ENCODE assay signal across 8 mouse cellular contexts in genomic region chr17:47115754-47116153, GRCm38 (mm10).
DNase-seq lines count a peak whose midpoint lies in the region; ATAC-seq and TF ChIP-seq lines count a peak whose summit lies in the region.

No protein-coding gene starts in this region.

- H3K4me1 ChIP-seq in forebrain, embryonic 10.5 days = no peaks in the 10 kb centered on the region
- H3K4me1 ChIP-seq in forebrain, embryonic 13.5 days = no peaks in the 10 kb centered on the region
- no peaks in the 10 kb centered on the region for H3K4me1 ChIP-seq in liver, embryonic 12.5 days
- no peaks in the 10 kb centered on the region for H3K4me1 ChIP-seq in lung, adult 2 months (ENCODE audit: control insufficient read depth, insufficient read depth, low read length)

- no peak overlapping the region for H3K4me3 ChIP-seq in forebrain, embryonic 10.5 days
- H3K4me3 ChIP-seq in forebrain, embryonic 13.5 days = no peak overlapping the region
- no peak overlapping the region for H3K4me3 ChIP-seq in liver, embryonic 12.5 days
- no peak overlapping the region for H3K4me3 ChIP-seq in lung, adult 2 months (replicated peaks; ENCODE audit: extremely low read depth, low read depth, low read length)

- no peaks in the 10 kb centered on the region for H3K36me3 ChIP-seq in forebrain, embryonic 10.5 days (replicated peaks)
- H3K36me3 ChIP-seq in forebrain, embryonic 13.5 days (ENCODE audit: poor library complexity, severe bottlenecking) = no peaks in the 10 kb centered on the region
- no peaks in the 10 kb centered on the region for H3K36me3 ChIP-seq in liver, embryonic 12.5 days

- no peaks in the 10 kb centered on the region for H3K9me3 ChIP-seq in forebrain, embryonic 10.5 days
- H3K9me3 ChIP-seq in forebrain, embryonic 13.5 days (replicated peaks) = no peaks in the 10 kb centered on the region
- no peaks in the 10 kb centered on the region for H3K9me3 ChIP-seq in liver, embryonic 12.5 days (replicated peaks)

- TF ChIP-seq POLR2A in lung, adult 2 months (IDR thresholded peaks at IDR 0.05; ENCODE audit: borderline replicate concordance, extremely low read depth, low read depth, low read length) = no peak

- ATAC-seq in forebrain, embryonic 13.5 days = no peak
- ATAC-seq in liver, embryonic 12.5 days = no peak

- no peak overlapping the region for H3K9ac ChIP-seq in forebrain, embryonic 13.5 days
- no peak overlapping the region for H3K9ac ChIP-seq in liver, embryonic 12.5 days

- no peak overlapping the region for H3K27ac ChIP-seq in forebrain, embryonic 10.5 days
- H3K27ac ChIP-seq in forebrain, embryonic 13.5 days = no peak overlapping the region
- H3K27ac ChIP-seq in liver, embryonic 12.5 days = no peak overlapping the region

- peak; percentile 29 for DNase-seq in forebrain, embryonic 10.5 days (ENCODE audit: extremely low spot score, low spot score)
- DNase-seq in liver = peak; percentile 35
- peak; percentile 65 for DNase-seq in adrenal gland, postnatal 25 days
- DNase-seq in lung, adult 2 months = no peak
- DNase-seq in thymus, postnatal 14 days = peak; percentile 56
- no peak for DNase-seq in layer of hippocampus, adult 11-12 months (ENCODE audit: low spot score)

- no peaks in the 10 kb centered on the region for H3K27me3 ChIP-seq in forebrain, embryonic 10.5 days (ENCODE audit: poor library complexity, severe bottlenecking)
- no peaks in the 10 kb centered on the region for H3K27me3 ChIP-seq in forebrain, embryonic 13.5 days
- H3K27me3 ChIP-seq in liver, embryonic 12.5 days (replicated peaks) = no peaks in the 10 kb centered on the region

- WGBS in forebrain, embryonic 10.5 days = 55% methylated on average over 13 of the region's 13 CpGs
- WGBS in forebrain, embryonic 13.5 days = 53% methylated on average over 13 of the region's 13 CpGs
- WGBS in liver, embryonic 12.5 days (ENCODE audit: insufficient replicate concordance) = 39% methylated on average over 13 of the region's 13 CpGs
- 48% methylated on average over 13 of the region's 13 CpGs for WGBS in lung, adult 2 months

- TF ChIP-seq CTCF in lung, adult 2 months (IDR thresholded peaks at IDR 0.05; ENCODE audit: insufficient read depth, low read length) = peak; percentile 61

- H3K4me2 ChIP-seq in forebrain, embryonic 13.5 days = no peak overlapping the region
- no peak overlapping the region for H3K4me2 ChIP-seq in liver, embryonic 12.5 days

Comparison
In these comparisons a context has a peak if more than half of its experiments do, and no peak if none do; other contexts are left out.
1. DNase-seq: peak in forebrain, embryonic 10.5 days (single experiment), liver (single experiment), adrenal gland, postnatal 25 days (single experiment) and thymus, postnatal 14 days (single experiment); none in lung, adult 2 months (single experiment) and layer of hippocampus, adult 11-12 months (single experiment).